Mouse (Mus musculus) myocyte (in vitro differentiated cells): ENCODE measurements at regions not wholly inside any gene's neighbourhood (a gene's known extent, or its start where the extent isn't known, plus 50 kb on each side); places are given as distances from the start of the nearest gene placed in this dataset.

ENCODE experiments used
- H3K27me3 ChIP-seq: one replicate; pipeline ENCODE4 v1.6.1; 2011; ENCODE audit not compliant: control insufficient read depth, insufficient read depth, insufficient read length
- H3K36me3 ChIP-seq: one replicate; pipeline ENCODE4 v1.6.1; 2011; ENCODE audit not compliant: control insufficient read depth, insufficient read depth
- H3K4me2 ChIP-seq: one replicate; pipeline ENCODE4 v1.6.1; 2011; ENCODE audit warnings: low read depth, control low read depth
- H3K4me3 ChIP-seq: one replicate; pipeline ENCODE4 v1.5.1; 2011; ENCODE audit warnings: mild to moderate bottlenecking, control low read depth, moderate library complexity
- H3K79me2 ChIP-seq: one replicate; pipeline ENCODE4 v1.6.1; 2011; ENCODE audit not compliant: control insufficient read depth, insufficient read depth
- H3ac ChIP-seq: one replicate; pipeline ENCODE4 v1.6.1; 2011; ENCODE audit not compliant: control insufficient read depth, insufficient read length
- CEBPB ChIP-seq: IDR thresholded peaks from 2 replicates; pipeline ENCODE4 v1.6.1; 2011; ENCODE audit warnings: mild to moderate bottlenecking, moderate library complexity; ENCODE audit not compliant: poor library complexity, insufficient read depth, severe bottlenecking
- E2F4 ChIP-seq: IDR thresholded peaks from one replicate; pipeline ENCODE4 v1.6.1; 2011; ENCODE audit warnings: mild to moderate bottlenecking, control low read depth, moderate library complexity; ENCODE audit not compliant: insufficient read depth
- MAX ChIP-seq: IDR thresholded peaks from one replicate; pipeline ENCODE4 v1.6.1; 2011; ENCODE audit warnings: low read depth, mild to moderate bottlenecking, control low read depth
- MYOD1 ChIP-seq, 3 experiments: IDR thresholded peaks; one replicate each; pipeline ENCODE4 v1.6.1; 2011; ENCODE audit warnings: control low read depth in 2 of 3, low read depth in 2 of 3, mild to moderate bottlenecking in 2 of 3, moderate library complexity in 1 of 3; ENCODE audit not compliant: insufficient read length in 2 of 3, control insufficient read depth in 1 of 3
- MYOG ChIP-seq, 3 experiments: IDR thresholded peaks; one replicate each; pipeline ENCODE4 v1.6.1; 2011; ENCODE audit warnings: control low read depth in 2 of 3, low read depth in 2 of 3, mild to moderate bottlenecking in 2 of 3; ENCODE audit not compliant: insufficient read length in 2 of 3, control insufficient read depth in 1 of 3, insufficient read depth in 1 of 3
- POLR2A ChIP-seq: IDR thresholded peaks from one replicate; pipeline ENCODE4 v1.6.1; 2011; ENCODE audit warnings: low read depth, mild to moderate bottlenecking, control low read depth, moderate library complexity; ENCODE audit not compliant: insufficient read length
- POLR2AphosphoS2 ChIP-seq: IDR thresholded peaks from one replicate; pipeline ENCODE4 v1.6.1; 2011; ENCODE audit warnings: low read depth, control low read depth; ENCODE audit not compliant: insufficient read length
- REST ChIP-seq: IDR thresholded peaks from one replicate; pipeline ENCODE4 v1.6.1; 2011; ENCODE audit warnings: mild to moderate bottlenecking, control low read depth, moderate library complexity; ENCODE audit not compliant: insufficient read depth, insufficient read length
- SRF ChIP-seq: IDR thresholded peaks from one replicate; pipeline ENCODE4 v1.6.1; 2011; ENCODE audit warnings: low read depth; ENCODE audit not compliant: control insufficient read depth, insufficient read length
- TCF12 ChIP-seq: IDR thresholded peaks from one replicate; pipeline ENCODE4 v1.6.1; 2011; ENCODE audit warnings: mild to moderate bottlenecking, control low read depth; ENCODE audit not compliant: poor library complexity, insufficient read depth, severe bottlenecking
- TCF3 ChIP-seq: IDR thresholded peaks from one replicate; pipeline ENCODE4 v1.6.1; 2011; ENCODE audit warnings: low read depth, control low read depth; ENCODE audit not compliant: insufficient read length
- USF1 ChIP-seq: IDR thresholded peaks from one replicate; pipeline ENCODE4 v1.6.1; 2011; ENCODE audit warnings: low read depth, mild to moderate bottlenecking, control low read depth, moderate library complexity

DNA sequence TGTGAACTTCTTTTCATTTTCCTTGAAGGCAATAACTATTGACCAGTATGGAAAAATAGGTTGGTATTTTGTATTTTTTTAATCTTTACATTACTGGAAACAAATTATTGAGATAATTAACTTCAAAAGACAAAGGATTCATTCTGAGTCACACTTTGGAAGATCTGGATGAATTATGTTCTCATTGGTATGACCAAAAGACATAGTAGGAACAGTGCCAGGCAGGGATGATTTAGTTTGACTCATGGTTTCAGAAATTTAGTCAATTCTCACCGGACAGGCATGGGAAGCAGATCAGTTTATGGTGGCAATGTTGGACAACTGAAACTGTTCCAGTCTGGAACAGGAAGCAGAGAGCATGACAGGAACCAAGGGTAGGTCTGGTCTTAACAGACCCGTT, 416.6 kb downstream of the Gria2 start:
- Histone ChIP-seq H3K27me3 (no peaks in the 10 kb centered on the region), H3ac (no peak overlapping the region), H3K36me3 (no peaks in the 10 kb centered on the region), H3K4me2 (no peak overlapping the region), H3K79me2 (no peaks in the 10 kb centered on the region), H3K4me3 (no peak overlapping the region)
- TF ChIP-seq SRF (no peak), POLR2A (no peak), E2F4 (no peak), MAX (no peak), MYOG (IDR thresholded peaks at IDR 0.05; ENCODE audit: control insufficient read depth in 1 of 3, insufficient read depth in 1 of 3, insufficient read length in 2 of 3, low read depth in 2 of 3) (no peak), CEBPB (no peak), TCF3 (no peak), MYOD1 (IDR thresholded peaks at IDR 0.05; ENCODE audit: control insufficient read depth in 1 of 3, insufficient read length in 2 of 3, low read depth in 2 of 3) (no peak), USF1 (no peak)

DNA sequence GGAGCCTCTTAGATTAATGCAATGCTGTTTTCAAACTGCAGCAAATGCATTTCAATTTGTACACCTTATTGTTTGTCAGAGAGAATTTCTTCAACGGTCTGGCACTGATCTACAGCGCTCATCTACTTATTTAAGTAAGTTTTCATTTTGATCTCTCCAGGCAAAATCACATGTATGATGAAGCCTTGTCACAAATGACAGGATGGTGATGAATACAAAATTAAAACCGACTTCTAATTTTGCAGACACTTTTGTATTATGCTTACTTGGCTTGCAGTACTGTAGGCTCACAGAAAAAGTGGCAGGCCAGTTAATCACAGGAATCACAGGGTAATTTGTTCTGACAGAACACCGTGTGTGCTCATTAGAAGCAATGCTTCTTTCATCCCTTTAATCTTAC, 406.4 kb downstream of the Gria2 start:
- Histone ChIP-seq H3K4me2 (no peak overlapping the region), H3K27me3 (no peaks in the 10 kb centered on the region), H3K36me3 (no peaks in the 10 kb centered on the region), H3K4me3 (no peak overlapping the region), H3ac (no peak overlapping the region), H3K79me2 (no peaks in the 10 kb centered on the region)
- TF ChIP-seq TCF12 (no peak), CEBPB (no peak), USF1 (no peak), MYOD1 (IDR thresholded peaks at IDR 0.05; ENCODE audit: control insufficient read depth in 1 of 3, insufficient read length in 2 of 3, low read depth in 2 of 3) (no peak), MYOG (IDR thresholded peaks at IDR 0.05; ENCODE audit: control insufficient read depth in 1 of 3, insufficient read depth in 1 of 3, insufficient read length in 2 of 3, low read depth in 2 of 3) (no peak), POLR2AphosphoS2 (no peak), POLR2A (no peak), SRF (no peak), TCF3 (no peak), E2F4 (no peak)

DNA sequence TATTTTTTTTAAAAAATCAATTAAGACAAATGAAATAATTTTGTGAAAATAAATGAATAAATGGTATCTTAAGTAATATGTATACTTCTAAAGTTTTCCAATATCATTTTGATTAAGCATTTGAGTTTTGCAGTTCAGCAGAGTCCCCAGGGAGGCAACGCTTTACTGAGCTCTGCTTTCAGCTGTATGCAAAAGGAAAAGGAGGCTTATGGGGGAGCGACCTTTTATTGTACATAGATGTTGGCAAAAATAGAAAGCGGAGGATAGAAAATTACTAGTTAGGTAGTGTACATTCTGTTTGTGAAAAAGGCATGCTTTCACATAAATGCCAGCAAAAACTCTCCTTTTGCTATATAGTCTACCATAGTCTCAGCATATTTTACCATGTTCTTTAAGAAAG, 382.2 kb downstream of the Gria2 start:
- H3K4me2 ChIP-seq, result no peak overlapping the region
- no peaks in the 10 kb centered on the region for H3K79me2 ChIP-seq
- H3ac ChIP-seq, result no peak overlapping the region
- TF ChIP-seq E2F4, result no peak
- TF ChIP-seq TCF12, result no peak
- TF ChIP-seq USF1, result no peak
- no peak for TF ChIP-seq MAX
- no peak for TF ChIP-seq REST
- TF ChIP-seq POLR2AphosphoS2, result no peak
- TF ChIP-seq TCF3, result no peak
- TF ChIP-seq POLR2A, result no peak
- no peak for TF ChIP-seq MYOD1 (IDR thresholded peaks at IDR 0.05; ENCODE audit: control insufficient read depth in 1 of 3, insufficient read length in 2 of 3, low read depth in 2 of 3)
- TF ChIP-seq MYOG (IDR thresholded peaks at IDR 0.05; ENCODE audit: control insufficient read depth in 1 of 3, insufficient read depth in 1 of 3, insufficient read length in 2 of 3, low read depth in 2 of 3), result no peak
- TF ChIP-seq CEBPB, result no peak
- no peak for TF ChIP-seq SRF
- no peaks in the 10 kb centered on the region for H3K36me3 ChIP-seq
- H3K4me3 ChIP-seq, result no peak overlapping the region
- H3K27me3 ChIP-seq, result no peaks in the 10 kb centered on the region

- H3ac ChIP-seq, result no peak overlapping the region
- TF ChIP-seq POLR2A (no peak), MAX (no peak), REST (no peak), SRF (no peak), E2F4 (no peak), TCF12 (no peak), MYOG (IDR thresholded peaks at IDR 0.05; ENCODE audit: control insufficient read depth in 1 of 3, insufficient read depth in 1 of 3, insufficient read length in 2 of 3, low read depth in 2 of 3) (no peak), POLR2AphosphoS2 (no peak), USF1 (no peak), MYOD1 (IDR thresholded peaks at IDR 0.05; ENCODE audit: control insufficient read depth in 1 of 3, insufficient read length in 2 of 3, low read depth in 2 of 3) (no peak)
- no peaks in the 10 kb centered on the region for H3K36me3 ChIP-seq
- H3K27me3 ChIP-seq, result no peaks in the 10 kb centered on the region
- H3K4me3 ChIP-seq, result no peak overlapping the region
- H3K4me2 ChIP-seq, result no peak overlapping the region
- H3K79me2 ChIP-seq, result no peaks in the 10 kb centered on the region
These were observed 381.2 kb downstream of the Gria2 start for GRCm38 (mm10) chr3:80421461-80421860.

DNA sequence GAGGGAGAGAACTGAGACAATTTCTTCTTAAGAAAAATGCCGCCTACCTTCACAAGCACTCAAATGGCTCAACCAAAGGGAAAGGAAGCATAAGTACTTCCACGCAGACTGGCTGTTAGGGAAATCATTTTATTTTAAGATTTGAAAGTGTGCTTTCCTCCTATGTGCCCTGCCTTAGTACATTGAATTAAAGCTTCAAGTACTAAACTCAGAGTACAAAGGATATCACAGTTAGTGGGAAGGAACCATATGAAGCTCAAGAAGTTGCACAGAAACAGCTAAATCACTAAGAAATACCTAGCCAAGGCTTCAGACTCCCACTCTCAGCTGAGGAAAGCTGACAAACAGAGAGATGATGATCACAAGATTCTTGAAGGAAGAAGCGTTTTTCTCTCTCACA, 380.5 kb downstream of the Gria2 start:
- Histone ChIP-seq H3K36me3 (no peaks in the 10 kb centered on the region), H3K4me3 (no peak overlapping the region), H3ac (no peak overlapping the region), H3K79me2 (no peaks in the 10 kb centered on the region), H3K4me2 (no peak overlapping the region), H3K27me3 (no peaks in the 10 kb centered on the region)
- TF ChIP-seq POLR2A (no peak), MYOD1 (IDR thresholded peaks at IDR 0.05; ENCODE audit: control insufficient read depth in 1 of 3, insufficient read length in 2 of 3, low read depth in 2 of 3) (no peak), E2F4 (no peak), CEBPB (no peak), MAX (no peak), MYOG (IDR thresholded peaks at IDR 0.05; ENCODE audit: control insufficient read depth in 1 of 3, insufficient read depth in 1 of 3, insufficient read length in 2 of 3, low read depth in 2 of 3) (no peak), POLR2AphosphoS2 (no peak), TCF3 (no peak), USF1 (no peak), TCF12 (no peak), REST (no peak), SRF (no peak)
